Mouse (Mus musculus): Measurements from ENCODE around the gene Cdk2.

Cdk2 gene

DNA sequence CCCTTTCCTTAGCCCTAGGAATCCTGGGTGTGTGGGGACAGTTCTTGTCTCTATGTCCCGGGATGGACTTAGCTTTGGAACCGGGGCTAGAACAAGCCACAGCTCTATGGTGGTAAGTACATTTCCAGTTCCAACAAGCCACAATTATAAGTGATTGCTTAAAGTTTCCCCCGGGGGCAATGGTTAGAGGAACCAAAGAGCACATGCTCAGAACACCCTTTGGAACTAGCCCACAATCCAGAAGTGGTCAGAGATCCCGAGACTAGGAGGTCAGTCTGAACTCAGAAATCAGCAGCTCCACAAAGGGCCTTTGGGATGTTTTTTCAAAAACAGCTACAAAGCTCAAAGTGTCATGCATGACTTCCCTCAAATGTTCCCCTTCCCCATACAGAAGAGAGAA is 51.0 kb downstream of the Cdk2 start:
- no peak for DNase-seq
